Mouse (Mus musculus): ENCODE data around the gene Mfap5.
"Not testable (repeated sequence)": the region's sequence is repeated elsewhere in the genome, so short reads cannot be mapped to it uniquely, and the experiment has no call there.

The Mfap5 gene

GRCm38 (mm10) chr6:122512914-122513878 is 7.6 kb downstream of the Mfap5 start:
- in situ Hi-C loops (cut with MboI, MseI) = no loop called here

- in situ Hi-C loops (cut with MboI, MseI) = no loop called here
Observed at GRCm38 (mm10) chr6:122514312-122514711, 8.7 kb downstream of the Mfap5 start.

GRCm38 (mm10) chr6:122515762-122516161 is 10.1 kb downstream of the Mfap5 start:
- in situ Hi-C loops (cut with MboI, MseI) = not testable (repeated sequence)

- in situ Hi-C loops (cut with MboI, MseI) = no loop called here
Observed at GRCm38 (mm10) chr6:122517668-122518067, 12.0 kb downstream of the Mfap5 start.

- in situ Hi-C loops (cut with MboI, MseI) = no loop called here
Observed at GRCm38 (mm10) chr6:122519384-122519783, 13.7 kb downstream of the Mfap5 start.

GRCm38 (mm10) chr6:122522595-122522994 is 16.9 kb downstream of the Mfap5 start:
- in situ Hi-C loops (cut with MboI, MseI) = no loop called here

- in situ Hi-C loops (cut with MboI, MseI) = no loop called here
Observed at GRCm38 (mm10) chr6:122523289-122523688, 17.6 kb downstream of the Mfap5 start.

- in situ Hi-C loops (cut with MboI, MseI) = no loop called here
Observed at GRCm38 (mm10) chr6:122527596-122527995, 22.0 kb downstream of the Mfap5 start.

GRCm38 (mm10) chr6:122528136-122528535 is 22.5 kb downstream of the Mfap5 start:
- in situ Hi-C loops (cut with MboI, MseI) = no loop called here

GRCm38 (mm10) chr6:122531466-122532174 is 26.0 kb downstream of the Mfap5 start:
- in situ Hi-C loops (cut with MboI, MseI) = no loop called here

GRCm38 (mm10) chr6:122532883-122533302 is 27.2 kb downstream of the Mfap5 start:
- in situ Hi-C loops (cut with MboI, MseI) = no loop called here

- in situ Hi-C loops (cut with MboI, MseI) = no loop called here
Observed at GRCm38 (mm10) chr6:122534032-122534431, 28.4 kb downstream of the Mfap5 start.

- in situ Hi-C loops (cut with MboI, MseI) = no loop called here
Observed at GRCm38 (mm10) chr6:122539564-122539963, 33.9 kb downstream of the Mfap5 start.

GRCm38 (mm10) chr6:122542459-122542858 is 36.8 kb downstream of the Mfap5 start:
- in situ Hi-C loops (cut with MboI, MseI) = not testable (repeated sequence)

- in situ Hi-C loops (cut with MboI, MseI) = no loop called here
Observed at GRCm38 (mm10) chr6:122543574-122543973, 37.9 kb downstream of the Mfap5 start.

GRCm38 (mm10) chr6:122544672-122545071 is 39.0 kb downstream of the Mfap5 start:
- in situ Hi-C loops (cut with MboI, MseI) = no loop called here

- in situ Hi-C loops (cut with MboI, MseI) = no loop called here
Observed at GRCm38 (mm10) chr6:122545289-122545882, 39.7 kb downstream of the Mfap5 start.

- in situ Hi-C loops (cut with MboI, MseI) = no loop called here
Observed at GRCm38 (mm10) chr6:122545948-122546347, 40.3 kb downstream of the Mfap5 start.

- in situ Hi-C loops (cut with MboI, MseI) = no loop called here
Observed at GRCm38 (mm10) chr6:122553606-122554005, 48.0 kb downstream of the Mfap5 start, which contains the start of gene Aicda. Aicda (plus strand) TSS chr6:122553801.

- in situ Hi-C loops (cut with MboI, MseI) = no loop called here
Observed at GRCm38 (mm10) chr6:122554102-122554501, 48.5 kb downstream of the Mfap5 start.

GRCm38 (mm10) chr6:122555266-122555665 is 49.6 kb downstream of the Mfap5 start:
- in situ Hi-C loops (cut with MboI, MseI) = loop anchor here (5.0 kb wide), 1 partner anchor 58 kb away; the partner anchor contains the start of gene Rimklb
